Mouse (Mus musculus) cortical plate, adult 2 months (tissue): ENCODE results near the gene Dlg2.

Experiments used
- CTCF ChIP-seq: fragments of 200-500 bp; IDR thresholded peaks from 2 replicates; pipeline ENCODE4 v1.5.1; 2011; ENCODE audit warnings: mild to moderate bottlenecking, control low read depth, low read length; ENCODE audit not compliant: insufficient read depth; ENCODE audit errors: extremely low read depth
- POLR2A ChIP-seq: fragments of 200-500 bp; IDR thresholded peaks from 2 replicates; pipeline ENCODE4 v1.6.1; 2011; ENCODE audit warnings: mild to moderate bottlenecking, low read length, control low read depth; ENCODE audit not compliant: insufficient read depth; ENCODE audit errors: extremely low read depth

GRCm38 (mm10) chr7:91296127-91296526 lies 819.7 kb downstream of the Dlg2 start:
- TF ChIP-seq POLR2A = no peak
- TF ChIP-seq CTCF = no peak
